Mouse (Mus musculus): Measurements from ENCODE around the gene Ilkap. TPM values are rescaled to one million over a fixed set of nuclear protein-coding genes. Genes with fewer than 3 reads are reported as not detected.

The Ilkap gene
- 64.9 and 71.3 TPM in 2 replicates for total RNA-seq (2012; rRNA removed)

DNA sequence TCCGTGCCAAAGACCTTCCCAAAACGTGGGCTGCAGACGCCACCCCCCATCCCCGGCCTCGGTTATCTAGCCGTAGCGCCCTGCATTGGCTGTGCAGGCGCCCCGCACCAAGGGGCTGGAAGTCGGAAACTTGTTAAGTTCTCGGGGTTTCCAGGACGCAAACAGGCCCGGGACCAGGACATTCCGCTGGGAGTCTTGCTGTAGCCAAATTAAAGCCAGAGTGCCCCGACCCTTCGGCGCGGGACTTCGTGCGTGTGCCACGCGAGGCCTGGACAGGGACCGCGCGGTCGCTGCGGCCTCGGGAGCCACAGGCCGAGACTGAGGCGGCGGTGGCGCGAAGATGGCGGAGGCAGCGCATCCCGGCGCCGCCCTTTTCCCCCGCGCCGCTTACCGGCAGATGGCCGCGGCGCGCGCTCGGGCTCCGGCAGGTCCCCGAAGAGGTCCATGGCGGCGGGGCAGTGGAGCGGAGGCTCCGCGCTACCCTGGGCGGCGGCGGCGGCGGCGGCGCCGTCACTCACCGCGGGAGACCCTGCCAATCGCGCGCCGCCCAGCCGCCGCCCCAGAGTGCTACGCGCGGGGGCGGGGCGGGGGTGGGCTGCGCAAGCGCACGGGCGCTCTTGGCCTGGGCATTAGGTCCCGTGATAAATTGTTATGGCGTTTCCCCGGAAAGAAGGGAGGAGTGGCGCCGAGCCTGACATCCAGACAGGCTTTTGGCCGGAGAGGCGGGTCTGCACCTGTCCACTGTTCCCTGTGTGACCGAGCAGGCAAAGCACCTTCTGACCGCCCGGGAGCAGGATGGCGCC, at the start of gene Ilkap:
Gene Ilkap (minus strand): TSS at position 556 of the 803 bp plus-strand sequence.
- Histone ChIP-seq H3K9me3 (ENCODE audit: control insufficient read depth, insufficient read depth, low read depth, low read length) (no peaks in the 10 kb centered on the region), H3K9ac (ENCODE audit: insufficient read depth, low read depth, low read length, poor library complexity, severe bottlenecking) (peak within 1 kb of the TSS; percentile 88), H3K4me3 (ENCODE audit: insufficient read depth in 1 of 2, low read depth in 1 of 2, low read length in 2 of 2, poor library complexity in 1 of 2, severe bottlenecking in 1 of 2) (peak within 1 kb of the TSS; percentile 84 to 86), H3K27ac (ENCODE audit: insufficient read depth, low read depth, low read length, poor library complexity, severe bottlenecking) (no peak within 1 kb of the TSS; the same call in 1 of the 2 replicates), H3K4me1 (ENCODE audit: control insufficient read depth in 2 of 2, insufficient read depth in 2 of 2, low read length in 2 of 2, poor library complexity in 1 of 2) (no peaks in the 10 kb centered on the region; a peak in 1 of 4 replicates), H3K36me3 (ENCODE audit: control insufficient read depth, insufficient read depth, low read length, poor library complexity, severe bottlenecking) (peaks cover 4% of the 10 kb centered on the region)
- TF ChIP-seq HCFC1 (IDR thresholded peaks at IDR 0.05; ENCODE audit: borderline replicate concordance, insufficient read depth, low read length), result 0 out of 2 replicates have a peak, but pooled peaks have one; percentile 31
- no peak for TF ChIP-seq CHD2 (IDR thresholded peaks at IDR 0.05; ENCODE audit: low read depth, low read length)
- in situ Hi-C loops (cut with MboI; ENCODE audit: low sequenced_read_pairs in 2 of 2, unreplicated experiment in 2 of 2), result no loop called here
- peak; percentile 69 for DNase-seq (ENCODE audit: low read depth, low spot score)

DNA sequence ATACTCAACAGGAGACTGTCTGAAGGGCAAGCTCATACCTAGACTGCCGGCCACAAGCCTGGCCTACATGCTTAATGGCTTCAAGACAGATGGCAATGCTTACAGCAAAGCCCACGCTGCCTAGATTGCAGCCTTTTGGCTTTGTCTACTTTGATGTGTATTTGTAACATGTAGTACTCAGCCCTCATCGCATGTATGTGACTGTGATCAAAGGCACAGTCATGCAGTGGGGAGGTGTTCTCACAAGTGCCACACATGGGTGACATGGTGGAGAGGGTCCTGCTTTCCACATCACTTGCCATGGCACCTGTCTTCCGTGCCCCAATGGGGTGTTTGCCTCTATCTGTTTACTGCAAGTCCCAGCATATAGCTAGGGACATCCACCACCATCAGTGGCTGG, 47.9 kb upstream of the Ilkap start:
- Histone ChIP-seq H3K4me1 (ENCODE audit: control insufficient read depth in 2 of 2, insufficient read depth in 2 of 2, low read length in 2 of 2, poor library complexity in 1 of 2) (no peaks in the 10 kb centered on the region), H3K9me3 (ENCODE audit: control insufficient read depth, insufficient read depth, low read depth, low read length) (no peaks in the 10 kb centered on the region), H3K4me3 (ENCODE audit: insufficient read depth in 1 of 2, low read depth in 1 of 2, low read length in 2 of 2, poor library complexity in 1 of 2, severe bottlenecking in 1 of 2) (no peak overlapping the region), H3K27ac (ENCODE audit: insufficient read depth, low read depth, low read length, poor library complexity, severe bottlenecking) (no peak overlapping the region), H3K9ac (ENCODE audit: insufficient read depth, low read depth, low read length, poor library complexity, severe bottlenecking) (no peak overlapping the region), H3K36me3 (ENCODE audit: control insufficient read depth, insufficient read depth, low read length, poor library complexity, severe bottlenecking) (no peaks in the 10 kb centered on the region)
- DNase-seq (ENCODE audit: low read depth, low spot score), result no peak
- in situ Hi-C loops (cut with MboI; ENCODE audit: low sequenced_read_pairs in 2 of 2, unreplicated experiment in 2 of 2), result no loop called here
- TF ChIP-seq HCFC1 (IDR thresholded peaks at IDR 0.05; ENCODE audit: borderline replicate concordance, insufficient read depth, low read length) (no peak), ZC3H11A (IDR thresholded peaks at IDR 0.05; ENCODE audit: borderline replicate concordance, low read depth, low read length) (no peak), CHD2 (IDR thresholded peaks at IDR 0.05; ENCODE audit: low read depth, low read length) (no peak), MAFK (IDR thresholded peaks at IDR 0.05; ENCODE audit: insufficient read depth, low read depth, low read length) (no peak), ZNF384 (IDR thresholded peaks at IDR 0.05; ENCODE audit: low read depth, low read length) (no peak)

DNA sequence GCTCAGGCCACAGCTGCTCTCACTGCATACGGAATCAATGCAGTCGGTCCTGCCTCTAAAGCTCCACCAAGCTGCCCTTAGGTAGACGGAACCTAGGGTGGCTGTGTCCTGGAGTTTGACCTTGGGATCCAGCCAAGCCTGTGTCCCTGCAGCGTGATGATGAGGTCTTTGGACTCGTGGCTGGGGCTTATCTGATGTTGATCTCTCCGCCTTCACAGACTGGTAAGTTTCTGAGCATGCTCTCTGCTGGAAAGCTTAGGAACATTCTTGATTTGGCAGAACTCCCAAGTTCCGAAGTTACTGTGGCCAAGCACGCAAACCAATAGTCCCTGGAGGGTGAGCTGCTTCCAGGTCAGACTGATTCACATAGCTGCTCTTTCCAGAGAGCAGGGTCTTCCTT, 47.4 kb upstream of the Ilkap start:
- TF ChIP-seq HCFC1 (IDR thresholded peaks at IDR 0.05; ENCODE audit: borderline replicate concordance, insufficient read depth, low read length) (no peak), MAFK (IDR thresholded peaks at IDR 0.05; ENCODE audit: insufficient read depth, low read depth, low read length) (no peak), CHD2 (IDR thresholded peaks at IDR 0.05; ENCODE audit: low read depth, low read length) (no peak), ZNF384 (IDR thresholded peaks at IDR 0.05; ENCODE audit: low read depth, low read length) (no peak), ZC3H11A (IDR thresholded peaks at IDR 0.05; ENCODE audit: borderline replicate concordance, low read depth, low read length) (no peak)
- H3K9me3 ChIP-seq (ENCODE audit: control insufficient read depth, insufficient read depth, low read depth, low read length), result no peaks in the 10 kb centered on the region
- in situ Hi-C loops (cut with MboI; ENCODE audit: low sequenced_read_pairs in 2 of 2, unreplicated experiment in 2 of 2), result no loop called here
- no peaks in the 10 kb centered on the region for H3K36me3 ChIP-seq (ENCODE audit: control insufficient read depth, insufficient read depth, low read length, poor library complexity, severe bottlenecking)
- no peaks in the 10 kb centered on the region for H3K4me1 ChIP-seq (ENCODE audit: control insufficient read depth in 2 of 2, insufficient read depth in 2 of 2, low read length in 2 of 2, poor library complexity in 1 of 2)
- no peak for DNase-seq (ENCODE audit: low read depth, low spot score)
- H3K9ac ChIP-seq (ENCODE audit: insufficient read depth, low read depth, low read length, poor library complexity, severe bottlenecking), result no peak overlapping the region
- no peak overlapping the region for H3K4me3 ChIP-seq (ENCODE audit: insufficient read depth in 1 of 2, low read depth in 1 of 2, low read length in 2 of 2, poor library complexity in 1 of 2, severe bottlenecking in 1 of 2)
- no peak overlapping the region for H3K27ac ChIP-seq (ENCODE audit: insufficient read depth, low read depth, low read length, poor library complexity, severe bottlenecking)

DNA sequence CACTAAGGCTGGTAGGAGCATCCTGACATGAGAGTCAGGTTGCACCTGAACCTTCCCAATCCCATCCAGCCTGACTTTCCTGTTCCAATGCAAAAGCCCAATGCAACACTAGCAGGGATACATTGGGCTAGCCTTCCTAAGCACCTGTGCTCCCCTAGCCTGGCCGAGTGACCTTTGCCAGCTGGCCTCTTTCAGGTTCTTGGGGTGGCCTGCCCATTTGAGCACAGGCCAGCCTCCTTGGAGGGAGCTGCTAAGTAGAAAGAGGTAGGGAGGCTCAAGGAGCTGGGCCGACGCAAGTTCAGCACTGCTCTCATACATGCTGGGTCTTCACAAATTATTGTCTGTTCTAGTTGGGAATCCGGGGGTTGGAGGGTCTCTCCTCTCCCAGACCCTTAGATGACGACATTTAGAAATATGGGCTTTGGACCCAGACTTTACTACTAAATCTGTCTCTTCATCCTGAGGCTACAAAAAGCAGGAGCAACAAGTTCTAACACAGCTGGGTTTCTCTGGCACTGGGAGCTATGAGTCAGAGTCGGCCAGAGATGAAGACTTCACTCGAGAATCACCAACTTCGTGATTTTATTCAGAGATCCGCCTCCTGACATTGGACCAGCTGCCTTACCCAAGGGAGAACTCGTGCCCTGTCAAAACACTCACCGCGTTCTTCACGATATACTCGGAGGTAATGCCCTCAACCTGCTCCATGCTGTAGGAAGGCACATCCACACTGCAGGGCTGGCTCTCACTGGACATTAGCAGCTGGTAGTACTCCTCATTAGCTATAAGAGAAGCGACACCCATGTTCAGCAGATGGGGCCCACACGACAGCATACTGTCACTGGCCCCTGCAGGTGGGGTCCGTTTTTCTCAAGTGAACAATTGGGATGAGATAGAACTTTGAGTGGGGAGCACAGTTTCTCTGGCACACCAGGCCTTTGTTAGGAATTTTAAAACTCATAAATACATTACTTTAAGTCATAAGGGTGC, 46.5 kb upstream of the Ilkap start:
- DNase-seq (ENCODE audit: low read depth, low spot score), result no peak
- no peak overlapping the region for H3K4me3 ChIP-seq (ENCODE audit: insufficient read depth in 1 of 2, low read depth in 1 of 2, low read length in 2 of 2, poor library complexity in 1 of 2, severe bottlenecking in 1 of 2)
- no peak for TF ChIP-seq MAFK (IDR thresholded peaks at IDR 0.05; ENCODE audit: insufficient read depth, low read depth, low read length)
- no peak for TF ChIP-seq ZC3H11A (IDR thresholded peaks at IDR 0.05; ENCODE audit: borderline replicate concordance, low read depth, low read length)
- no peak for TF ChIP-seq CHD2 (IDR thresholded peaks at IDR 0.05; ENCODE audit: low read depth, low read length)
- TF ChIP-seq ZNF384 (IDR thresholded peaks at IDR 0.05; ENCODE audit: low read depth, low read length), result no peak
- TF ChIP-seq HCFC1 (IDR thresholded peaks at IDR 0.05; ENCODE audit: borderline replicate concordance, insufficient read depth, low read length), result no peak
- H3K27ac ChIP-seq (ENCODE audit: insufficient read depth, low read depth, low read length, poor library complexity, severe bottlenecking), result no peak overlapping the region
- no peak overlapping the region for H3K9ac ChIP-seq (ENCODE audit: insufficient read depth, low read depth, low read length, poor library complexity, severe bottlenecking)
- in situ Hi-C loops (cut with MboI; ENCODE audit: low sequenced_read_pairs in 2 of 2, unreplicated experiment in 2 of 2), result no loop called here
- H3K36me3 ChIP-seq (ENCODE audit: control insufficient read depth, insufficient read depth, low read length, poor library complexity, severe bottlenecking), result no peaks in the 10 kb centered on the region
- H3K4me1 ChIP-seq (ENCODE audit: control insufficient read depth in 2 of 2, insufficient read depth in 2 of 2, low read length in 2 of 2, poor library complexity in 1 of 2), result no peaks in the 10 kb centered on the region
- H3K9me3 ChIP-seq (ENCODE audit: control insufficient read depth, insufficient read depth, low read depth, low read length), result no peaks in the 10 kb centered on the region

Measured in ES-E14 (cell line).